Mouse (Mus musculus) G1E (cell line): ENCODE measurements at regions not wholly inside any gene's neighbourhood (a gene's known extent, or its start where the extent isn't known, plus 50 kb on each side); places are given as distances from the start of the nearest gene placed in this dataset.

ENCODE experiments used
- ATAC-seq: 2 replicates; pipeline ENCODE4 v1.8.0; 2016; ENCODE audit warnings: mild to moderate bottlenecking; ENCODE audit not compliant: insufficient number of reproducible peaks, poor library complexity, low FRiP score, severe bottlenecking; ENCODE audit errors: extremely low read depth
- DNase-seq: peaks from one replicate; pipeline ENCODE4 v3.0.0; 2012; ENCODE audit warnings: low spot score
- H3K27me3 ChIP-seq: 2 replicates; pipeline ENCODE4 v1.6.1; 2012; ENCODE audit warnings: mild to moderate bottlenecking, low read length, inconsistent platforms; ENCODE audit not compliant: insufficient read depth
- H3K36me3 ChIP-seq: replicated peaks from 2 replicates; pipeline ENCODE3; 2012; ENCODE audit warnings: mild to moderate bottlenecking, inconsistent platforms
- H3K4me1 ChIP-seq: 2 replicates; pipeline ENCODE4 v1.6.1; 2012; ENCODE audit warnings: low read depth, low read length, inconsistent platforms, mixed read lengths; ENCODE audit not compliant: insufficient read depth
- H3K4me3 ChIP-seq: 2 replicates; pipeline ENCODE4 v1.5.1; 2012; ENCODE audit warnings: low read depth, mild to moderate bottlenecking, inconsistent platforms, low read length, moderate library complexity, mixed read lengths
- H3K9me3 ChIP-seq: replicated peaks from 2 replicates; pipeline ENCODE4 v1.6.1; 2012; ENCODE audit warnings: inconsistent platforms
- CTCF ChIP-seq: IDR thresholded peaks from 2 replicates; pipeline ENCODE4 v1.5.1; 2012; ENCODE audit warnings: low read depth, low read length, inconsistent platforms, mixed read lengths
- GATA1 ChIP-seq: IDR thresholded peaks from 2 replicates; pipeline ENCODE4 v1.6.1; 2012; ENCODE audit warnings: borderline replicate concordance, low read length, inconsistent platforms, mixed read lengths
- GATA2 ChIP-seq: IDR thresholded peaks from 2 replicates; pipeline ENCODE4 v1.6.1; 2012; ENCODE audit warnings: low read depth, low read length, inconsistent platforms, borderline replicate concordance
- POLR2AphosphoS5 ChIP-seq: IDR thresholded peaks from 2 replicates; pipeline ENCODE4 v1.6.1; 2012; ENCODE audit warnings: low read depth, low read length, inconsistent platforms; ENCODE audit not compliant: insufficient replicate concordance
- TAL1 ChIP-seq: conservative IDR thresholded peaks from 2 replicates; pipeline ENCODE4 v1.6.1; 2012; ENCODE audit warnings: low read depth, low read length, inconsistent platforms, mixed read lengths

DNA sequence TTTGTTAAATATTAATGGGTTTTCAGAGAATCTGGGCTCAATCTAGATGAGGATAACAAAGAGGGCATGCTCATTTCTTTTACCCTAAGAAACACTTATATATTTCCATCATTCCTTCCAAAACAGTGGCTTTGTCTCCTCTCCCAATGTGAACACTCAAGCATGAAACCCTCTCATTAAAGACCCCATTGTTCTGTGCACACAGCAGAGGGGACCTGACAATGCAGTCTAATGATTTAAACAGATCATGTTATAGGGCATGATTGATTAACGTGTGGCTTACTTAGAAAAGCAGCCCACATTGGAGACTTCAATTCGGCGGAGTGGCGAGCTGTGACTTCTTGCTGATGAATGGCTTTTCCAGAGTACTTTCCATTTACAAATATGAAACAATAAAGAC, 123.6 kb upstream of the Tgfbr2 start:
- Histone ChIP-seq H3K27me3 (no peaks in the 10 kb centered on the region), H3K4me1 (no peaks in the 10 kb centered on the region), H3K36me3 (no peaks in the 10 kb centered on the region), H3K9me3 (peaks cover 63% of the 10 kb centered on the region), H3K4me3 (no peak overlapping the region)
- TF ChIP-seq TAL1: no peak
- TF ChIP-seq GATA1: no peak
- no peak for TF ChIP-seq CTCF
- TF ChIP-seq GATA2: no peak
- TF ChIP-seq POLR2AphosphoS5: no peak
- DNase-seq (no peak), ATAC-seq (no peak)

GRCm38 (mm10) chr9:116296349-116296748, 121.2 kb upstream of the Tgfbr2 start:
- no peak overlapping the region for H3K4me3 ChIP-seq
- DNase-seq: no peak
- ATAC-seq: no peak
- H3K27me3 ChIP-seq: no peaks in the 10 kb centered on the region
- no peaks in the 10 kb centered on the region for H3K36me3 ChIP-seq
- peaks cover 75% of the 10 kb centered on the region for H3K9me3 ChIP-seq
- no peaks in the 10 kb centered on the region for H3K4me1 ChIP-seq
- TF ChIP-seq GATA2 (no peak), GATA1 (no peak), CTCF (no peak), POLR2AphosphoS5 (no peak)

DNA sequence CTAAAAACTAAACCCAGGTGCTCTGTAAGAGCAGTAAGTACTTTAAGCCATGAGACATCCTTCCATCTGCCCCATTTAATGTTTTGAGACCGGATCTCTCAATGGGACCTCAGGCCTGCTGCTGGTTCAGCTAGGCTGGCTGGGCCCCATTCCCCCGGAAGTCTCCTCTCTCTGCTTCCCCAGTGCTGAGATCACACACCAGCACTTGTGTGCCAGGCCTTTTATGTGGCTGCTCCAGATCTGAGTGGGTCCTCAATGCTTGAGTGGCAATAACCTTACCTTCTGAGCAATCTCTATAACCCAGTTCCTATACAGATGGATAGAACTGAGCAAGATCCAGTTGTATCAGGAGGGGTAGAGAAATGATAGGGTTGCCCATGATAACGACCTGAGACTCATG, 118.9 kb upstream of the Tgfbr2 start:
- DNase-seq (no peak), ATAC-seq (no peak)
- H3K4me3 ChIP-seq: no peak overlapping the region
- no peaks in the 10 kb centered on the region for H3K36me3 ChIP-seq
- H3K9me3 ChIP-seq: peaks cover 65% of the 10 kb centered on the region
- H3K4me1 ChIP-seq: no peaks in the 10 kb centered on the region
- TF ChIP-seq GATA1 (no peak), CTCF (no peak), POLR2AphosphoS5 (no peak), TAL1 (no peak), GATA2 (no peak)
- H3K27me3 ChIP-seq: no peaks in the 10 kb centered on the region

- DNase-seq (no peak), ATAC-seq (no peak)
- no peaks in the 10 kb centered on the region for H3K36me3 ChIP-seq
- no peak overlapping the region for H3K4me3 ChIP-seq
- no peak for TF ChIP-seq GATA2
- no peak for TF ChIP-seq CTCF
- no peak for TF ChIP-seq TAL1
- no peak for TF ChIP-seq GATA1
- TF ChIP-seq POLR2AphosphoS5: no peak
- no peaks in the 10 kb centered on the region for H3K4me1 ChIP-seq
- H3K9me3 ChIP-seq: peaks cover 62% of the 10 kb centered on the region
- H3K27me3 ChIP-seq: no peaks in the 10 kb centered on the region
These were observed 118.0 kb upstream of the Tgfbr2 start for GRCm38 (mm10) chr9:116293110-116293509.

- DNase-seq (no peak), ATAC-seq (no peak)
- no peaks in the 10 kb centered on the region for H3K36me3 ChIP-seq
- no peak overlapping the region for H3K4me3 ChIP-seq
- no peak for TF ChIP-seq TAL1
- no peak for TF ChIP-seq GATA1
- no peak for TF ChIP-seq GATA2
- H3K9me3 ChIP-seq: peaks cover 59% of the 10 kb centered on the region
- no peaks in the 10 kb centered on the region for H3K27me3 ChIP-seq
- H3K4me1 ChIP-seq: no peaks in the 10 kb centered on the region
These were observed 116.5 kb upstream of the Tgfbr2 start for GRCm38 (mm10) chr9:116291624-116292023.

DNA sequence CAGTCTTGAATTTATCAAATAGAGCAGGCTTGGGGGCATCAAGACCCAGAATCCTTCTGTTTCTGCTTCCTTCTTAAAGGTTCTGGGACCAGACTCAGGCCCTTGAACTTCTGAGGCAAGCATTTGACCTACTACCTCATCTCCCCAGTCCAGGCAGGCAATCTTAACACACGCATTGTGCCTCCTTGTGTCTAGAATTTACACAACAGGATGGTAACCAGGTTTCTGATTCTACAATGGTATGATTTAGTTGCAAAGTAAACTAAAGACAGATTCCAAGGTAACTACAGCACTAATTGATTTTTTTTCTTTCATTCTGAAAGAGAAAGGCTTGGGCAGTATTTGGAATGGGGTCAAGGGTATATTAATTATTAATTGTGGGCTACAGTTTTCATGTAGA, 115.7 kb upstream of the Tgfbr2 start:
- ATAC-seq (no peak), DNase-seq (no peak)
- H3K36me3 ChIP-seq: no peaks in the 10 kb centered on the region
- no peak for TF ChIP-seq TAL1
- no peak for TF ChIP-seq GATA2
- no peak for TF ChIP-seq CTCF
- no peak for TF ChIP-seq POLR2AphosphoS5
- TF ChIP-seq GATA1: no peak
- H3K4me3 ChIP-seq: no peak overlapping the region
- peaks cover 55% of the 10 kb centered on the region for H3K9me3 ChIP-seq
- H3K4me1 ChIP-seq: no peaks in the 10 kb centered on the region
- H3K27me3 ChIP-seq: no peaks in the 10 kb centered on the region

GRCm38 (mm10) chr9:116285691-116286431, 110.7 kb upstream of the Tgfbr2 start:
- H3K27me3 ChIP-seq: no peaks in the 10 kb centered on the region
- no peak overlapping the region for H3K4me3 ChIP-seq
- no peaks in the 10 kb centered on the region for H3K4me1 ChIP-seq
- H3K36me3 ChIP-seq: no peaks in the 10 kb centered on the region
- H3K9me3 ChIP-seq: peaks cover 41% of the 10 kb centered on the region
- DNase-seq (no peak), ATAC-seq (no peak)
- TF ChIP-seq POLR2AphosphoS5: no peak
- no peak for TF ChIP-seq GATA2
- TF ChIP-seq GATA1: no peak
- no peak for TF ChIP-seq CTCF
- TF ChIP-seq TAL1: no peak
